Mouse (Mus musculus): Measurements from ENCODE around the gene Prtn3. TPM values are rescaled to one million over a fixed set of nuclear protein-coding genes. Genes with fewer than 3 reads are reported as not detected.
A peak's percentile ranks its signal among the peaks of the same experiment; 100 is the strongest.
"Not testable (repeated sequence)": the region's sequence is repeated elsewhere in the genome, so short reads cannot be mapped to it uniquely, and the experiment has no call there.

Gene Prtn3
- total RNA-seq, 2 experiments from 2014 or later: 0.29 TPM; not detected in 1

DNA sequence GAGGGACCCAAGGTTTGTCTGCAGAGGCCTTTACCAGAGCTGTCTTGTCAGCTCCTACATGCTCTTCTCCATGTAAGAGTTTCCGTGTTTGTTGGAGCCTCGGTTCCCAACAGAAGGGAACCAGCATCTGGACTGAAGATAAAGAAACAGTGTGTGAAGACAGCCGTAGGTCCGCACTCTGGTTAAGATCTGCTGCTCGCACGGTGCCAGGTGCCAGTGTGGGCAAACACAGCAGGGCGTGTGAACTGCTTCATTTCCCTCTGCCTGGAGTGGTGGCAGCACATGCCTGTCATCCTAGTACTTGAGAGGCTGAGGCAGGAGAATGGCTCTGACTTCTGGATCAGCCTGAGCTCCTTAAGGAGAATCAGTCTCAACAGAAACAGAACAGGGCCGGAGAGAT lies 2.4 kb upstream of the Prtn3 start:
- no peak for DNase-seq
- intact Hi-C loops (cut with DNase I): loop anchor here (2.0 kb wide), 1 partner anchor 13 kb away; no protein-coding TSS in a partner anchor

DNA sequence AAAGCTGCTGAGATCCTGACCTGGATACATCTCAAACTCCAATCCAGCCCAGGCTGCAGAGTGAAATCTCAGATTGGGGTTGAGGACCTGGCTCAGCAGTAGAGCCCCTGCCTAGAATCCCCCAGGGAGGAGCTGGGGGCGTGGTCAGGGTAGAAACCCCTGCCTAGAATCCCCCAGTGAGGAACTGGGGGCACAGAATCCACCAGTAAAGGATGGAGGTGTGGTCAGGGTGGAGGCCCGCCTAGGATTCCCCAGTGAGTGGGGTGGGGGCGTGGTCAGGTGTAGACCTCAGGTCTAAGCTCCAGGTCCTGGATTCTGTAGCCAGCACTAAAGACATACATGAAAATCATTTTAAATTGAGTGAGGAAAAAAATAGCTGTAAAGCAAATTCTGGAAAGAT lies 1.4 kb upstream of the Prtn3 start:
- DNase-seq: no peak
- intact Hi-C loops (cut with DNase I): loop anchor here (2.0 kb wide), 1 partner anchor 14 kb away; no protein-coding TSS in a partner anchor

- intact Hi-C loops (cut with DNase I): loop anchor here (2.0 kb wide), 1 partner anchor 15 kb away; no protein-coding TSS in a partner anchor
- no peak for DNase-seq
These were observed 963 bp upstream of the Prtn3 start for GRCm38 (mm10) chr10:79873313-79873712.

- intact Hi-C loops (cut with DNase I): loop anchor here (2.0 kb wide), 1 partner anchor 15 kb away; no protein-coding TSS in a partner anchor
- DNase-seq: no peak
These were observed 474 bp upstream of the Prtn3 start for GRCm38 (mm10) chr10:79873715-79874289.

DNA sequence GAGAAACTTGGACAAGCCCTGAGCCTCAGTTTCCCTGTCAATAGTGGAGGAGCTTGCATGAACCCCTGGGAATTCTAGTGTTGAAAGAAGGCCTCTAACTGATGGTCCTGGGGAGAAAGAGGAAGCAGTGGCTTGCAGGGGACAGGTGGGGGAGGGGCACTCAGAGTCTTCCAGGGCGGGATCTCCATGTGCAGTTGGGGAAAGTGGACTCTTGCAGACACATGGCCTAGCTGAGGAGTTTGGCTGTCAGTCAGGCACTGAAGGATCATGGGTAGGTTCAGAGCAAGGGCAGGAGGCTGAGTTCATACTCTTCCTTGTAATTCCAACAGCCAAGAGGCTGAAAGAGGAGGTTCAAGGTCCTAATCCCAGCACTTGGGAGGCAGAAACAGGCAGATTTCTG lies 2.9 kb downstream of the Prtn3 start:
- intact Hi-C loops (cut with DNase I): no loop called here
- DNase-seq: no peak

- intact Hi-C loops (cut with DNase I): no loop called here
These were observed 3.5 kb downstream of the Prtn3 start for GRCm38 (mm10) chr10:79877757-79878156.

DNA sequence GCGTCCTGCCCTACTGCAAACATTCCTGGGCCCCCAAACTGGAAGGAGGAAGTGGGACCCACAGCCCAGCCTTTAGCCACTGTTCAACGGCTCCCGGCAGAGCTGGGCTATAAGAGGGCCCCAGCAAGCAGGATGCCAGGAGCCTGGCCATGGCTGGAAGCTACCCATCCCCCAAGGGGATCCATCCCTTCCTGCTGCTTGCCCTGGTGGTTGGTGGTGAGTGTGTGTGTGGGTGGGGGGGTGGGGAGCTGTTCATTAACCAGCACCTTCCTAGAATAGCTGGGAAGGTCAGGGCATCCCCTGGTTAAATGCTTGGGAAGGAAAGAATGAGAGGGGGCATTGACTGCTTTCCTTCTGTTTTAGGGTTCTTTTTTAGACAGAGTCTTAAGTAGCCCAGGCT lies 5.3 kb downstream of the Prtn3 start:
- intact Hi-C loops (cut with DNase I): no loop called here
- no peak for DNase-seq

More at GRCm38 (mm10) chr10:79877757-79878156, 3.5 kb downstream of the Prtn3 start:
- DNase-seq: peak; percentile 46 to 53

DNA sequence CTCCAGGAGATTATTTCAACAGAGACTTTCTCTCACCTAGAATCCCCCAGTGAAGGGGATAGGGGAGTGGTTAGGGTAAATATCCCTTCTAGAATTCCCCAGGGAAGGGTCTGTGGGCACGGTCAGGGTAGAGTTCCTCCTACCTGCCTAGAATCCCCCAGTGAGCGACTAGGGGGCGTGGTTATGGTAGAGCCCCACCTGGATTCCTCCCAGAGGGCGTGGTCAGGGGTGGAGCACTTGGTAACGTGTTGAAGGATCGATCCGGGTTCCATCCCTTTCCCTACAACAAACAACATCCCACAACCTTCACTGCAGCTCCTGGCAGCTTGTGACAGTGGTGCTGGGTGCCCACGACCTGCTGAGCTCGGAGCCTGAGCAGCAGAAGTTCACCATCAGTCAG lies 6.4 kb downstream of the Prtn3 start:
- no peak for DNase-seq
- intact Hi-C loops (cut with DNase I): no loop called here

GRCm38 (mm10) chr10:79881981-79882380 lies 7.7 kb downstream of the Prtn3 start:
- intact Hi-C loops (cut with DNase I): loop anchor here (2.0 kb wide), 2 partner anchors 41 to 47 kb away; no protein-coding TSS in a partner anchor

DNA sequence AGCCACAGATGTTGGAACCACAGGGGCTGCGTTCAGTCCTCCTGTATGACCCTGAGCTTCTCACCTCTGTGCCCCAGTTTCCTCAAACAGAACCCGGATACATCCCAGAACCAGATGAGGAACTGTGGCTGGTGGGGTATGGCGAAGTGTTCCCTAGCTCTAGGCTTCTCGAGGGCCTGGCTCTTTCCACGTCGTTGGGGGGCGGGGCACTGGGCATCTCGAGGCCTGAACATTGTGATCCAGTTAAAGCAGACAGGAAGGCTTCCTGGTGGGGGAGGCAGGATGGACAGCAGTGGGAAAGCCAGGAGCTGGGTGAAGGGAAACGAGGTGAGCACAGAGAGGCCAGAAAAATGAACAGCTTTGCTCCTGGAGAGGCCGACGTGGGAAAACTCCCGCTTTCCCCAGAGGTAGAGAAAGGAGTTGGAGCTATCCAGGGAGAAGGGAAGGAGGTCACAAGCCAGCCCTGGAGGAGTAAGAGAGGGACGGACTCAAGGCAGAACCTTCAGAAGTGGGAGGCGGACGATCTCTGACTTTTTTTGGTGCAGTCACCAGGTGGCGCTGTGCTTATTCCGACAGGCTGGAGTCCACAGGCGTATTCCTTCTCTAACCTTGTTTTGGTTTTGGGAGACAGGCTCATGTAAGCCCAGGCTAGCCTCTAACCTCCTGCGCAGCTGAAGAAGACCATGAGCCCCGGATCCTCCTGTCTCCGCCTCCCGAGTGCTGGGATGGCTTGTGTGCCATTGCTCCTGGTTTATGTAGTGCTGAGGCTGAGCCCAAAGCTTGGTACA lies 9.2 kb downstream of the Prtn3 start:
- intact Hi-C loops (cut with DNase I): loop anchor here (2.0 kb wide), 2 partner anchors 39 to 49 kb away; no protein-coding TSS in a partner anchor

More at GRCm38 (mm10) chr10:79881981-79882380, 7.7 kb downstream of the Prtn3 start:
- DNase-seq: no peak

DNA sequence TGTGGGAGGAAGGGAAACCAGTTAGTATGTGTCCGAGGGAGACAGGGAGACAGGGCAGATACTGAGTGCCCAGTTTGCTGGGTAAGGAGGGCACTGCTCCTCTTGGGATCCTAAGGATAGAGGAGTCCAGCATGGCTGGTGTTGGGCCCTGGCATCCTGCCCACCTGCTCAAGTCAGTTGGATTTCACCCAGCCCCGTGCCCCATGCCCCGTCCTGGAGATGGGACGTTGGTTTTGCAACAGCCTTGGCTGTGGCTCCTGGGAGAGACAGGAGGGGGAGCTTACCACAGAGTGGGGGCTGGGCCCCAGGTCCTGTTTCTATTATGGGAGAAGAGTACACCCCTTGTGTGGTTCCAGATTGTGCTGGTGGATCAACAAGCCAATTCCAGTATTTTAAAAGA lies 10.2 kb downstream of the Prtn3 start:
- intact Hi-C loops (cut with DNase I): no loop called here
- DNase-seq: peak; percentile 75 to 77

More for the DNA sequence above, 9.2 kb downstream of the Prtn3 start:
- peak; percentile 82 to 89 for DNase-seq

GRCm38 (mm10) chr10:79884938-79885337 lies 10.7 kb downstream of the Prtn3 start:
- intact Hi-C loops (cut with DNase I); DNase-seq: not testable (repeated sequence)

GRCm38 (mm10) chr10:79886054-79886453 lies 11.8 kb downstream of the Prtn3 start, which contains the start of gene Elane:
Gene Elane, plus strand, starts transcription at chr10:79886247.
- intact Hi-C loops (cut with DNase I): no loop called here

DNA sequence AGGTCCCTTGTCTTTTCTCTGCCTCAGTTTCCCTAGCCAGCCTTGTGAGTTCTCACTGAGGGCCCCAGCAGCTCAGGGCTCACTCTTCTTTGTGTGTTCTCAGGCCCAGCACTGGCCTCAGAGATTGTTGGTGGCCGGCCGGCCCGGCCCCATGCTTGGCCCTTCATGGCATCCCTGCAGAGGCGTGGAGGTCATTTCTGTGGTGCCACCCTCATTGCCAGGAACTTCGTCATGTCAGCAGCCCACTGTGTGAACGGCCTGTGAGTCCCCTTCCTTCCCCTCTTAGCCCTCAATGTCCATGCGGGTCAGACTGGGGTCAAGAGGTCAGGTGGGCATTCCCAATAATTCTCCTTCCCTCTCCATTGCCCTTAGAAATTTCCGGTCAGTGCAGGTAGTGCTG lies 12.3 kb downstream of the Prtn3 start:
- no peak for DNase-seq
- intact Hi-C loops (cut with DNase I): no loop called here

More at GRCm38 (mm10) chr10:79886054-79886453, 11.8 kb downstream of the Prtn3 start, which contains the start of gene Elane:
- no peak for DNase-seq

DNA sequence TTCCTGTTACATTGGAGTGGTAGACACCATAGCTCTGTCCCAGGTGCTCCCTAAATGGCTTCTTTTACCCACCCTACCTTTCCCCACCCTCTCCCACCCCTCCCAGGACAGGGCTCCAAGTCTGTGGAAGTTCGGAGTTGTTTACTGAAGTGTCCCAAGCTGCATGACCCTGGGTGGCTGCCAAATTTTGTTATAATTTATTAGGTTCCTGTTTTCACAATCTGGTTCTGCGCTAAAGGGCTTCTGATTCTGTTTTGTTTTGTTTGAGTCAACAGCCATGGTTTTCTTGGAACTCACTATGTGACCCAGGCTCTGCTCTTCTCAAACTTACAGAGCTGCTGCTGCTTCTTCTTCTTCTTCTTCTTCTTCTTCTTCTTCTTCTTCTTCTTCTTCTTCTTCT lies 15.1 kb downstream of the Prtn3 start:
- intact Hi-C loops (cut with DNase I): no loop called here

GRCm38 (mm10) chr10:79890670-79891069 lies 16.4 kb downstream of the Prtn3 start, which contains the start of gene Cfd:
Gene Cfd, plus strand, starts transcription at chr10:79890853.
- intact Hi-C loops (cut with DNase I): no loop called here
- no peak for DNase-seq

More for the DNA sequence above, 15.1 kb downstream of the Prtn3 start:
- no peak for DNase-seq

DNA sequence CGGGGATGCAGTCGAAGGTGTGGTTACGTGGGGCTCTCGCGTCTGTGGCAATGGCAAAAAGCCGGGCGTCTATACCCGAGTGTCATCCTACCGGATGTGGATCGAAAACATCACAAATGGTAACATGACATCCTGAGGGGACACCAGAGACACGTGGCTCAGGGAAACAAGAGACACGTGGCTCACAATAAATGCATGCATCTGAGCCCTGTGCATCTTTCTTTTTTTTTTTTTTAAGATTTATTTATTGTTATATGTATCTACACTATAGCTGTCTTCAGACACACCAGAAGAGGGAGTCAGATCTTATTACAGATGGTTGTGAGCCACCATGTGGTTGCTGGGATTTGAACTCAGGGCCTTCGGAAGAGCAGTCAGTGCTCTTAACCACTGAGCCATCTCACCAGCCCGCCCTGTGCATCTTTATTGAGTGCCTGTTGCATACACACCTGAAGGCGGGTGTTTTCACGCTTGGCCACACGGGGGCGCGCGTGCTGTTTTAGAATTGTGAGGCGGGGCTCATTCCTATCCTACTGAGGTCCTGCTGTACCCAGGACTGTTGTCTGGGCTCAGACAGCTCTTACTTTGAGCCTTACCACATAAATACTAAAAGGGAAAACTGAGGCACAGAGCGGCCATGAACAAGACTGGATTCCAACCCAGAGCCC lies 18.3 kb downstream of the Prtn3 start:
- intact Hi-C loops (cut with DNase I): loop anchor here (1.0 to 2.0 kb wide), 3 partner anchors 33 to 64 kb away; no protein-coding TSS in a partner anchor
- DNase-seq: peak; percentile 80 to 83

- intact Hi-C loops (cut with DNase I): no loop called here
- no peak for DNase-seq
These were observed 22.0 kb downstream of the Prtn3 start for GRCm38 (mm10) chr10:79896306-79896705.

GRCm38 (mm10) chr10:79896814-79897213 lies 22.5 kb downstream of the Prtn3 start:
- no peak for DNase-seq
- intact Hi-C loops (cut with DNase I): no loop called here

All from heart, postnatal 14 days (tissue).